Mouse (Mus musculus) limb, embryonic 11.5 days (tissue): Measurements from ENCODE around the gene Hat1. TPM values are rescaled to one million over a fixed set of nuclear protein-coding genes. Genes with fewer than 3 reads are reported as not detected.
A peak's percentile ranks its signal among the peaks of the same experiment; 100 is the strongest.
"Not testable (repeated sequence)": the region's sequence is repeated elsewhere in the genome, so short reads cannot be mapped to it uniquely, and the experiment has no call there.

Experiments
- ATAC-seq: fragments of 200-750 bp; cut with Nextera tagmentation; 2 replicates; pipeline ENCODE4 v1.8.0; 2017; ENCODE audit warnings: low read depth; ENCODE audit not compliant: insufficient number of reproducible peaks, low FRiP score, low TSS enrichment
- DNase-seq: peaks from one replicate; pipeline ENCODE4 v3.0.0-alpha.2; 2015; ENCODE audit warnings: low spot score
- H3K27ac ChIP-seq: fragments of 300-500 bp; sonication (generic); replicated peaks from 2 replicates; pipeline ENCODE4 v1.5.1; 2014; ENCODE audit warnings: low read depth, mild to moderate bottlenecking, low read length
- H3K27me3 ChIP-seq: fragments of 300-500 bp; sonication (generic); 2 replicates; pipeline ENCODE4 v1.6.1; 2014; ENCODE audit warnings: mild to moderate bottlenecking, low read length, mixed read lengths; ENCODE audit not compliant: control insufficient read depth, insufficient read depth
- H3K36me3 ChIP-seq: fragments of 300-500 bp; sonication (generic); 2 replicates; pipeline ENCODE4 v1.6.1; 2014; ENCODE audit warnings: mild to moderate bottlenecking, low read length, moderate library complexity, mixed read lengths; ENCODE audit not compliant: control insufficient read depth, insufficient read depth
- H3K4me1 ChIP-seq: fragments of 300-500 bp; sonication (generic); 2 replicates; pipeline ENCODE4 v1.6.1; 2014; ENCODE audit warnings: low read length, mixed read lengths; ENCODE audit not compliant: control insufficient read depth, insufficient read depth
- H3K4me2 ChIP-seq: fragments of 300-500 bp; sonication (generic); 2 replicates; pipeline ENCODE4 v1.6.1; 2014; ENCODE audit warnings: low read depth, mild to moderate bottlenecking, moderate library complexity; ENCODE audit not compliant: severe bottlenecking
- H3K4me3 ChIP-seq: fragments of 300-500 bp; sonication (generic); 2 replicates; pipeline ENCODE4 v1.5.1; 2014; ENCODE audit warnings: low read depth, low read length
- H3K9ac ChIP-seq: fragments of 300-500 bp; sonication (generic); 2 replicates; pipeline ENCODE4 v1.6.1; 2014; ENCODE audit warnings: mild to moderate bottlenecking, low read length
- H3K9me3 ChIP-seq: fragments of 300-500 bp; sonication (generic); 2 replicates; pipeline ENCODE4 v1.6.1; 2016; ENCODE audit warnings: low read length; ENCODE audit not compliant: control insufficient read depth
- WGBS: fragments of 180-500 bp; shearing (Covaris S2); extraction: QIAGEN DNeasy Blood & Tissue Kit; methylation state at CpG from one replicate; pipeline ENCODE4 v1.1.7; 2014; 5-methylcytosine and 5-hydroxymethylcytosine counted together
- polyA plus RNA-seq: library from polyadenylated mRNA; unstranded; fragments of >200 nt; fragmentation: Nextera tagmentation; extraction: Ambion mirVana; gene quantifications from 2 replicates; pipeline ENCODE4 v1.2.1, GENCODE M21; 2014

Hat1 gene
- polyA plus RNA-seq, 1 experiment from 2014 or later, result 168 TPM

- 36% methylated on average over 8 of the region's 8 CpGs for WGBS
Measured at GRCm38 (mm10) chr2:71368086-71368485, 20.7 kb upstream of the Hat1 start.

GRCm38 (mm10) chr2:71371790-71372189 lies 17.0 kb upstream of the Hat1 start:
- Histone ChIP-seq H3K4me2 (no peak overlapping the region), H3K27ac (no peak overlapping the region), H3K4me3 (no peak overlapping the region), H3K4me1 (no peaks in the 10 kb centered on the region), H3K9ac (no peak overlapping the region), H3K9me3 (no peaks in the 10 kb centered on the region), H3K36me3 (no peaks in the 10 kb centered on the region), H3K27me3 (no peaks in the 10 kb centered on the region)
- ATAC-seq (no peak), DNase-seq (no peak)
- 87% methylated on average over 5 of the region's 5 CpGs for WGBS

More at GRCm38 (mm10) chr2:71368086-71368485, 20.7 kb upstream of the Hat1 start:
- ATAC-seq (no peak), DNase-seq (no peak)
- Histone ChIP-seq H3K4me2 (no peak overlapping the region; the same call in 1 of the 2 replicates), H3K9ac (no peak overlapping the region), H3K4me3 (no peak overlapping the region), H3K27ac (no peak overlapping the region), H3K4me1 (0 out of 2 replicates have a peak, but pooled peaks cover 2% of the 10 kb centered on the region), H3K9me3 (no peaks in the 10 kb centered on the region), H3K36me3 (no peaks in the 10 kb centered on the region), H3K27me3 (no peaks in the 10 kb centered on the region)

GRCm38 (mm10) chr2:71372261-71372660 lies 16.5 kb upstream of the Hat1 start:
- H3K4me3 ChIP-seq, H3K4me1 ChIP-seq, H3K9me3 ChIP-seq, ATAC-seq, H3K9ac ChIP-seq, H3K36me3 ChIP-seq, H3K4me2 ChIP-seq, H3K27me3 ChIP-seq, H3K27ac ChIP-seq, DNase-seq: not testable (repeated sequence)
- WGBS, result 91% methylated on average over 4 of the region's 4 CpGs

- Histone ChIP-seq H3K9ac (no peak overlapping the region), H3K36me3 (no peaks in the 10 kb centered on the region), H3K9me3 (no peaks in the 10 kb centered on the region), H3K27me3 (no peaks in the 10 kb centered on the region), H3K4me2 (no peak overlapping the region), H3K27ac (no peak overlapping the region), H3K4me1 (no peaks in the 10 kb centered on the region), H3K4me3 (no peak overlapping the region)
- 76% methylated on average over 8 of the region's 8 CpGs for WGBS
- ATAC-seq, result no peak
- DNase-seq, result no peak
Measured at GRCm38 (mm10) chr2:71374275-71375155, 14.2 kb upstream of the Hat1 start.

- Histone ChIP-seq H3K36me3 (no peaks in the 10 kb centered on the region), H3K27me3 (no peaks in the 10 kb centered on the region), H3K9me3 (no peaks in the 10 kb centered on the region), H3K4me3 (no peak overlapping the region), H3K4me1 (no peaks in the 10 kb centered on the region), H3K4me2 (no peak overlapping the region), H3K27ac (no peak overlapping the region), H3K9ac (no peak overlapping the region)
- ATAC-seq (no peak), DNase-seq (no peak)
- WGBS, result 38% methylated on average over 11 of the region's 11 CpGs
Measured at GRCm38 (mm10) chr2:71376433-71376906, 12.3 kb upstream of the Hat1 start.

GRCm38 (mm10) chr2:71377426-71377825 lies 11.3 kb upstream of the Hat1 start:
- DNase-seq (no peak), ATAC-seq (no peak)
- no peak overlapping the region for H3K27ac ChIP-seq
- H3K9me3 ChIP-seq, result no peaks in the 10 kb centered on the region
- no peak overlapping the region for H3K9ac ChIP-seq
- H3K4me2 ChIP-seq, result no peak overlapping the region
- H3K27me3 ChIP-seq, result no peaks in the 10 kb centered on the region
- H3K36me3 ChIP-seq, result no peaks in the 10 kb centered on the region
- H3K4me1 ChIP-seq, result no peaks in the 10 kb centered on the region
- H3K4me3 ChIP-seq, result no peak overlapping the region
- WGBS, result 92% methylated on average over 5 of the region's 5 CpGs

- no peaks in the 10 kb centered on the region for H3K36me3 ChIP-seq
- 79% methylated on average over 4 of the region's 4 CpGs for WGBS
Measured at GRCm38 (mm10) chr2:71381962-71382361, 6.8 kb upstream of the Hat1 start.

GRCm38 (mm10) chr2:71383890-71384289 lies 4.9 kb upstream of the Hat1 start:
- Histone ChIP-seq H3K36me3 (no peaks in the 10 kb centered on the region), H3K9ac (no peak overlapping the region), H3K4me3 (no peak overlapping the region), H3K27ac (no peak overlapping the region), H3K27me3 (no peaks in the 10 kb centered on the region), H3K4me1 (no peaks in the 10 kb centered on the region), H3K9me3 (no peaks in the 10 kb centered on the region), H3K4me2 (peak overlapping the region; percentile 16; the same call in 1 of the 2 replicates)
- ATAC-seq, result no peak
- WGBS, result 35% methylated on average over 11 of the region's 11 CpGs
- DNase-seq, result no peak

More at GRCm38 (mm10) chr2:71381962-71382361, 6.8 kb upstream of the Hat1 start:
- Histone ChIP-seq H3K4me1 (no peaks in the 10 kb centered on the region), H3K4me2 (no peak overlapping the region), H3K27me3 (no peaks in the 10 kb centered on the region), H3K4me3 (no peak overlapping the region), H3K9ac (no peak overlapping the region), H3K9me3 (no peaks in the 10 kb centered on the region), H3K27ac (no peak overlapping the region)
- ATAC-seq, result no peak
- no peak for DNase-seq
